Mouse (Mus musculus) liver, postnatal 0 days (tissue): ENCODE data around the gene Psmb7.

Experiments used
- CTCF ChIP-seq: sonication (generic); IDR thresholded peaks from 2 replicates; pipeline ENCODE4 v1.5.1; 2016; ENCODE audit warnings: antibody characterized with exemption, low read depth
- EP300 ChIP-seq: IDR thresholded peaks from 2 replicates; pipeline ENCODE4 v1.6.1; 2016; ENCODE audit warnings: antibody characterized with exemption, low read depth, mild to moderate bottlenecking

DNA sequence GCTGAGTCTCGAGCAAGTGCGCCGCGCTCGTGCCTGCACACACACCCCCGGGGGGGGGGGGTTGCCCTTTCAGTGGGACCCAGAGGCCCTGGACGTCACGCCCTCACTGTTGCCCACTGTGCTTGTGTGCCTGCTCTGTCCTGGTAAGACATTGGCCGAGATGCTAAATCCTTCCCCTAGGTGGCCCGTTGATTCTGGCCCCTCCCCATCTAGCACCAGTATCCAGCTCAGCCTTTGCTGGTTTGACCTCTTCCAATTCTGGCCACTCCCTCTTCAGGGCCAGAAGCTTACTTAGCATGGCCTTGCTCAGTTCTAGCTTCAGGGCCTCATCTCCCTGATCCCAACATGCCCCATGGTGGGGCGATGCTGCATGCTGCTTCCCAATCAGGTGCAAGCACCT is 28.6 kb upstream of the Psmb7 start:
- no peak for TF ChIP-seq EP300
- no peak for TF ChIP-seq CTCF
